Mouse (Mus musculus): ENCODE data around the gene Eef1b2. TPM values are rescaled to one million over a fixed set of nuclear protein-coding genes. Genes with fewer than 3 reads are reported as not detected.
"Not testable (repeated sequence)": the region's sequence is repeated elsewhere in the genome, so short reads cannot be mapped to it uniquely, and the experiment has no call there.

The Eef1b2 gene
- polyA plus RNA-seq, 1 experiment from 2014 or later = 438 TPM

DNA sequence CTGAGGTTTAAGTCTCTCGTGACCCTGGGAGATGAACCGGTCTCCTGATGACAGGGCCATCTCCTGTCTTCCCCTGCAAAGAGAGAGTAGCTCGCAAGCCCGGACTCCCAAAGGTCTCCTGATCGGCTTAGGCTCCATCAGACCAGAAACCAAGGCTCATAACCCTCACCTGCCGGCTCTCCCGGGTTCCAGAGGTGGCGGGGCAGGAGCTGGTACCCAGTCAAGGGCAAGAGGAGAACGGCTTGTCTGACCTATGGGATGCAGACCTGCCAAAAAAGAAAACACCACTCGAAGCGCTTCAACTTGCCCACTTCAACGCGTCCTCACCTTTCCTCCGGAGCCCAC is 394 bp upstream of the Eef1b2 start:
- peaks cover 7% of the 10 kb centered on the region; the same call in 1 of the 2 replicates for H3K4me1 ChIP-seq (replicated peaks; ENCODE audit: control insufficient read depth, insufficient read depth)
- peak overlapping the region; percentile 71 for H3K4me2 ChIP-seq (replicated peaks; ENCODE audit: low read depth)
- ATAC-seq (ENCODE audit: low FRiP score, low TSS enrichment) (peak; percentile 39), DNase-seq (ENCODE audit: low spot score) (no peak)
- under 1% methylated on average over 14 of the region's 14 CpGs for WGBS
- no peaks in the 10 kb centered on the region for H3K27me3 ChIP-seq (ENCODE audit: control insufficient read depth, insufficient read depth, low read length)
- no peaks in the 10 kb centered on the region for H3K9me3 ChIP-seq (ENCODE audit: control insufficient read depth, low read length)
- no peak for TF ChIP-seq EP300 (optimal IDR thresholded peaks at IDR 0.05)
- no peak for TF ChIP-seq CTCF (IDR thresholded peaks at IDR 0.05; ENCODE audit: low read depth)
- peak overlapping the region; percentile 93 for H3K27ac ChIP-seq (replicated peaks)
- peak overlapping the region; percentile 99 for H3K4me3 ChIP-seq (ENCODE audit: low read depth, low read length)
- H3K9ac ChIP-seq (ENCODE audit: low read length) = peak overlapping the region; percentile 91
- H3K36me3 ChIP-seq (ENCODE audit: control insufficient read depth, insufficient read depth, low read length) = peaks cover 2% of the 10 kb centered on the region; the same call in 1 of the 2 replicates

DNA sequence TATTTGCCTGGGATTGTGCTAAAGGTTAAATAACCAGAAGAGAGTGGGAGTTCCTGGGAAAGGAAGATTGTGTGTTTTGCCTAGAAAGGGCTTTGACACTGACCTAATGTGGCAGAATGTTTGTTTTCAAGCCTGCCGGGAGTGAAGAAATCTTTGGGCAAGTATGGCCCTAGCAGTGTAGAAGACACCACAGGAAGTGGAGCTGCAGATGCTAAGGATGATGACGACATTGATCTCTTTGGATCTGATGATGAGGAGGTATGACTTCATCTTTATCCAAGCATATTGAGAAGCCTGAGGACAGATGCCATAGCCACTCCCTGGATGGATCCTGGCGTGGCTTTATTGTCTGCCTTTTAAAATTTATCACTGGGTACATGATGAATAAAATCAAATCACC is 1.7 kb downstream of the Eef1b2 start:
- 59% methylated on average over 3 of the region's 3 CpGs for WGBS
- Histone ChIP-seq H3K9me3 (ENCODE audit: control insufficient read depth, low read length) (no peaks in the 10 kb centered on the region), H3K4me3 (ENCODE audit: low read depth, low read length) (peak overlapping the region; percentile 99; the same call in 1 of the 2 replicates), H3K4me1 (replicated peaks; ENCODE audit: control insufficient read depth, insufficient read depth) (peaks cover 7% of the 10 kb centered on the region; the same call in 1 of the 2 replicates), H3K9ac (ENCODE audit: low read length) (peak overlapping the region; percentile 96), H3K36me3 (ENCODE audit: control insufficient read depth, insufficient read depth, low read length) (0 out of 2 replicates have a peak, but pooled peaks cover 2% of the 10 kb centered on the region), H3K4me2 (replicated peaks; ENCODE audit: low read depth) (peak overlapping the region; percentile 73; the same call in 1 of the 2 replicates), H3K27me3 (ENCODE audit: control insufficient read depth, insufficient read depth, low read length) (no peaks in the 10 kb centered on the region), H3K27ac (replicated peaks) (peak overlapping the region; percentile 93; the same call in 1 of the 2 replicates)
- ATAC-seq (ENCODE audit: low FRiP score, low TSS enrichment) (no peak), DNase-seq (ENCODE audit: low spot score) (no peak)
- no peak for TF ChIP-seq CTCF (IDR thresholded peaks at IDR 0.05; ENCODE audit: low read depth)
- no peak for TF ChIP-seq EP300 (optimal IDR thresholded peaks at IDR 0.05)

DNA sequence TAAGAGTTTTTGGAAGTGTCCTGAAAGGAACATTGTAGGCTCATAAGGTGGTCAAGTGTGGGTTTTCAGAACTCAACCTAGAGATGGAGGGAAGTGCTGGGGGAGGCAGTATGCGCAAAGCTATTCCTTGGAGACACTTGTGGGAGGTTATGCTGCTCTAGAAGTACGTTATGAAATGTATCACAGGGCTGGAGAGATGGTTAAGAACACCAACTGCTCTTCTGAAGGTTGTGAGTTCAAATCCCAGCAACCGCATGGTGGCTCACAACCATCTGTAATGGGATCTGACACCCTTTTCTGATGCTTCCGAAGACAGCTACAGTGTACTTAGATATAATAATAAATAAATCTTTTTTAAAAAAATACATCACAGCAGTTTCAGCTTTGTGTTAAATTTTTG is 3.5 kb downstream of the Eef1b2 start:
- 91% methylated on average over 4 of the region's 4 CpGs for WGBS
- no peak overlapping the region for H3K4me3 ChIP-seq (ENCODE audit: low read depth, low read length)
- TF ChIP-seq CTCF (IDR thresholded peaks at IDR 0.05; ENCODE audit: low read depth) = no peak
- TF ChIP-seq EP300 (optimal IDR thresholded peaks at IDR 0.05) = no peak
- H3K4me1 ChIP-seq (replicated peaks; ENCODE audit: control insufficient read depth, insufficient read depth) = peaks cover 6% of the 10 kb centered on the region; the same call in 1 of the 2 replicates
- 0 out of 2 replicates have a peak, but pooled peaks cover 2% of the 10 kb centered on the region for H3K36me3 ChIP-seq (ENCODE audit: control insufficient read depth, insufficient read depth, low read length)
- H3K9ac ChIP-seq (ENCODE audit: low read length) = no peak overlapping the region
- H3K27me3 ChIP-seq (ENCODE audit: control insufficient read depth, insufficient read depth, low read length) = no peaks in the 10 kb centered on the region
- H3K27ac ChIP-seq (replicated peaks) = no peak overlapping the region
- no peak overlapping the region for H3K4me2 ChIP-seq (replicated peaks; ENCODE audit: low read depth)
- DNase-seq (ENCODE audit: low spot score) (no peak), ATAC-seq (ENCODE audit: low FRiP score, low TSS enrichment) (no peak)
- no peaks in the 10 kb centered on the region for H3K9me3 ChIP-seq (ENCODE audit: control insufficient read depth, low read length)

DNA sequence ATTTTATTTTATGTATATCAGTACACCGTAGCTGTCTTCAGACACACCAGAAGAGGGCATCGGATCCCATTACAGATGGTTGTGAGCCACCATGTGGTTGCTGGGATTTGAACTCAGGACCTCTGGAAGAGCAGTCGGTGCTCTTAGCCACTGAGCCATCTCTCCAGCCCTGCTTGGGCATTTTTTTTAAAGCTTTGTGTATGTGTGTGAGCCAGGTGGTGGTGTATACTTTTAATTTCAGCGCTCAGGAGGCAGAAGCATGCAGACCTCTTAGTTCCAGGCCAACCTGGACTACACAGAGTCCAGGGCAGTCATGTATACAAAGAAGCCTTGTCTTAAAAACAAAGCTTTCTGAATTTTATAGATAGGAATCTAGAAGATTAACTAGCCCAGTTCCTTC is 4.0 kb downstream of the Eef1b2 start:
- H3K4me1 ChIP-seq (replicated peaks; ENCODE audit: control insufficient read depth, insufficient read depth); H3K4me2 ChIP-seq (replicated peaks; ENCODE audit: low read depth); H3K27me3 ChIP-seq (ENCODE audit: control insufficient read depth, insufficient read depth, low read length); H3K4me3 ChIP-seq (ENCODE audit: low read depth, low read length); H3K9ac ChIP-seq (ENCODE audit: low read length); H3K27ac ChIP-seq (replicated peaks); ATAC-seq (ENCODE audit: low FRiP score, low TSS enrichment); H3K36me3 ChIP-seq (ENCODE audit: control insufficient read depth, insufficient read depth, low read length); H3K9me3 ChIP-seq (ENCODE audit: control insufficient read depth, low read length); DNase-seq (ENCODE audit: low spot score): not testable (repeated sequence)
- 73% methylated on average over 4 of the region's 4 CpGs for WGBS

DNA sequence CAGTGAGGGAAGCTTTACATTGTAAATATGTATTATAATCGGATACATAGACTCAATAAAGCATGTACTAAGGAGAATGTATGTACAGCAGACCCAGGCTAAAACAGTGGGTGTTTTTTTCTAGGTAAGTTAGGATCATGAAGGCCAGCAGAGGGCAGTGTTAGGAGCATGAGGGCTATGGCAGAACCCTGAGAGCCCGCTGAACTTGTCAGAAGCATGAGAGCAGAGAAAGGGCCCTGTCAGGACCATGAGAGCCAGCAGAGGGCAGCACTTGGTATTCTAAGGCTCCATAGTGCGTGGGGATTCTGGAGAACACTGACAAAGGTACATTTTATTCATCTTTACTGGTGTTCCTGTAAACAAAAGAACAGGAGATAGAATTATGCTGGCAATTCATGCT is 4.4 kb downstream of the Eef1b2 start:
- DNase-seq (ENCODE audit: low spot score) = peak; percentile 94
- Histone ChIP-seq H3K9me3 (ENCODE audit: control insufficient read depth, low read length) (no peaks in the 10 kb centered on the region), H3K27ac (replicated peaks) (no peak overlapping the region), H3K27me3 (ENCODE audit: control insufficient read depth, insufficient read depth, low read length) (no peaks in the 10 kb centered on the region), H3K9ac (ENCODE audit: low read length) (no peak overlapping the region), H3K4me2 (replicated peaks; ENCODE audit: low read depth) (no peak overlapping the region), H3K4me3 (ENCODE audit: low read depth, low read length) (no peak overlapping the region), H3K36me3 (ENCODE audit: control insufficient read depth, insufficient read depth, low read length) (0 out of 2 replicates have a peak, but pooled peaks cover 2% of the 10 kb centered on the region), H3K4me1 (replicated peaks; ENCODE audit: control insufficient read depth, insufficient read depth) (no peaks in the 10 kb centered on the region)
- peak; percentile 81 for ATAC-seq (ENCODE audit: low FRiP score, low TSS enrichment)
- WGBS = 2% methylated on average over 3 of the region's 3 CpGs
- peak; percentile 98 for TF ChIP-seq CTCF (IDR thresholded peaks at IDR 0.05; ENCODE audit: low read depth)
- no peak for TF ChIP-seq EP300 (optimal IDR thresholded peaks at IDR 0.05)

DNA sequence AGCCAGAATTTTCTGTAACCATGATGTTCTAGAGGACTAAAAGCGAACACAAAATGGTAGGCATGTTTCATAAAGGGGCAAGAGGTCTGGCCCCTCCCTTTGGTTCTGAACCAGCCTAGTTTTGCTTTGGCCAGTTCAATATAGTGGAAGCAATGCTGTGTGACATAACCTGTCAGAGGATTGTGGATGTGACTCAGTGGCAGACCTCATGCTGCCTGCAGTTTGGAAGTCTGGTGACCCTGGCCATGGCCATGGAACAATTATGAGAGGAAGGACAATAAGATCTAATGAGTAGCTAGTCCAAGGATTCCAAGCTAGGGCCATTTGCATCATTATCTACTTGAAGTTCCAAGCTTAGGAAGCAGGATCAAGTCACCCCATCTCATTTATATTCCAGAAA is 4.9 kb downstream of the Eef1b2 start:
- DNase-seq (ENCODE audit: low spot score) (no peak), ATAC-seq (ENCODE audit: low FRiP score, low TSS enrichment) (no peak)
- Histone ChIP-seq H3K9ac (ENCODE audit: low read length) (no peak overlapping the region), H3K27ac (replicated peaks) (no peak overlapping the region), H3K27me3 (ENCODE audit: control insufficient read depth, insufficient read depth, low read length) (no peaks in the 10 kb centered on the region), H3K4me1 (replicated peaks; ENCODE audit: control insufficient read depth, insufficient read depth) (no peaks in the 10 kb centered on the region), H3K4me3 (ENCODE audit: low read depth, low read length) (no peak overlapping the region), H3K36me3 (ENCODE audit: control insufficient read depth, insufficient read depth, low read length) (0 out of 2 replicates have a peak, but pooled peaks cover 2% of the 10 kb centered on the region), H3K9me3 (ENCODE audit: control insufficient read depth, low read length) (no peaks in the 10 kb centered on the region), H3K4me2 (replicated peaks; ENCODE audit: low read depth) (no peak overlapping the region)
- 100% methylated on average over 1 of the region's 1 CpGs for WGBS
- TF ChIP-seq EP300 (optimal IDR thresholded peaks at IDR 0.05) (no peak), CTCF (IDR thresholded peaks at IDR 0.05; ENCODE audit: low read depth) (no peak)

Measured in stomach, postnatal 0 days (tissue).